7 mouse cellular contexts compared by ENCODE assay signal in genomic region chr6:84585686-84586300, GRCm38 (mm10). TPM values are rescaled to one million over a fixed set of nuclear protein-coding genes. Genes with fewer than 3 reads are reported as not detected.
A peak's percentile ranks its signal among the peaks of the same experiment; 100 is the strongest.
DNase-seq lines count a peak whose midpoint lies in the region; ATAC-seq and TF ChIP-seq lines count a peak whose summit lies in the region.

No protein-coding gene starts in this region.

- no peak for TF ChIP-seq EP300 in liver, postnatal 0 days (IDR thresholded peaks at IDR 0.05; ENCODE audit: low read depth)

- H3K4me2 ChIP-seq in embryonic facial prominence, embryonic 11.5 days (ENCODE audit: low read depth, low read length), result peak overlapping the region; percentile 91
- peak overlapping the region; percentile 53 for H3K4me2 ChIP-seq in liver, postnatal 0 days (ENCODE audit: low read depth, low read length)

- peak overlapping the region; percentile 65 for H3K4me3 ChIP-seq in E14TG2a.4 (replicated peaks; ENCODE audit: low read length)
- H3K4me3 ChIP-seq in embryonic facial prominence, embryonic 11.5 days (ENCODE audit: low read depth, low read length), result peak overlapping the region; percentile 59
- H3K4me3 ChIP-seq in hindbrain, embryonic 10.5 days, result peak overlapping the region; percentile 70
- peak overlapping the region; percentile 22 for H3K4me3 ChIP-seq in liver, postnatal 0 days (ENCODE audit: low read depth, low read length)

- H3K27ac ChIP-seq in embryonic facial prominence, embryonic 11.5 days (replicated peaks; ENCODE audit: low read depth, low read length), result peak overlapping the region; percentile 62
- peak overlapping the region; percentile 90 for H3K27ac ChIP-seq in hindbrain, embryonic 10.5 days
- H3K27ac ChIP-seq in liver, postnatal 0 days (ENCODE audit: low read depth), result no peak overlapping the region

- peaks cover 64% of the 10 kb centered on the region for H3K4me1 ChIP-seq in E14TG2a.4 (replicated peaks; ENCODE audit: low read depth, low read length)
- H3K4me1 ChIP-seq in embryonic facial prominence, embryonic 11.5 days (ENCODE audit: control insufficient read depth, insufficient read depth, low read length), result peaks cover 14% of the 10 kb centered on the region
- H3K4me1 ChIP-seq in hindbrain, embryonic 10.5 days (replicated peaks), result peaks cover 98% of the 10 kb centered on the region
- peaks cover 41% of the 10 kb centered on the region for H3K4me1 ChIP-seq in liver, postnatal 0 days (ENCODE audit: insufficient read depth)

- H3K36me3 ChIP-seq in E14TG2a.4 (ENCODE audit: insufficient read depth, low read length), result no peaks in the 10 kb centered on the region
- H3K36me3 ChIP-seq in embryonic facial prominence, embryonic 11.5 days (replicated peaks; ENCODE audit: control insufficient read depth, insufficient read depth, low read depth, low read length), result no peaks in the 10 kb centered on the region
- H3K36me3 ChIP-seq in hindbrain, embryonic 10.5 days, result peaks cover 35% of the 10 kb centered on the region
- no peaks in the 10 kb centered on the region for H3K36me3 ChIP-seq in liver, postnatal 0 days (replicated peaks; ENCODE audit: insufficient read depth, low read length)

- under 1% methylated on average over 37 of the region's 37 CpGs for WGBS in embryonic facial prominence, embryonic 11.5 days
- under 1% methylated on average over 37 of the region's 37 CpGs for WGBS in hindbrain, embryonic 10.5 days
- 2% methylated on average over 37 of the region's 37 CpGs for WGBS in liver, postnatal 0 days (ENCODE audit: insufficient replicate concordance)

- peak overlapping the region; percentile 73 for H3K9ac ChIP-seq in embryonic facial prominence, embryonic 11.5 days (replicated peaks; ENCODE audit: low read length)
- H3K9ac ChIP-seq in liver, postnatal 0 days (replicated peaks), result no peak overlapping the region

- H3K27me3 ChIP-seq in E14TG2a.4 (ENCODE audit: insufficient read depth, low read length), result peaks cover 97% of the 10 kb centered on the region
- H3K27me3 ChIP-seq in embryonic facial prominence, embryonic 11.5 days (ENCODE audit: control insufficient read depth, insufficient read depth, low read length), result peaks cover 48% of the 10 kb centered on the region
- H3K27me3 ChIP-seq in hindbrain, embryonic 10.5 days (ENCODE audit: insufficient read depth, poor library complexity, severe bottlenecking), result peaks cover 99% of the 10 kb centered on the region
- peaks cover 93% of the 10 kb centered on the region for H3K27me3 ChIP-seq in liver, postnatal 0 days (ENCODE audit: insufficient read depth, low read length)

- ATAC-seq in embryonic facial prominence, embryonic 11.5 days (replicated peaks; ENCODE audit: insufficient number of reproducible peaks, low FRiP score, low TSS enrichment, low read depth), result no peak
- ATAC-seq in liver, postnatal 0 days, result no peak
- no peak for ATAC-seq in activated CD4-positive, CD25-positive, alpha-beta regulatory T cell, adult 4 months
- ATAC-seq in frontal cortex, adult (ENCODE audit: low TSS enrichment), result no peak

- no peak for TF ChIP-seq CTCF in E14TG2a.4 (conservative IDR thresholded peaks at IDR 0.05; ENCODE audit: low read length)
- TF ChIP-seq CTCF in liver, postnatal 0 days (IDR thresholded peaks at IDR 0.05; ENCODE audit: low read depth), result no peak

- peak; percentile 54 for DNase-seq in embryonic facial prominence, embryonic 11.5 days (ENCODE audit: low spot score)
- peak; percentile 46 for DNase-seq in hindbrain, embryonic 10.5 days (ENCODE audit: low spot score)
- DNase-seq in liver, postnatal 0 days, result peak; percentile 15
- no peak for DNase-seq in cerebellum, adult 18-20 months

- H3K9me3 ChIP-seq in E14TG2a.4 (ENCODE audit: low read length), result no peaks in the 10 kb centered on the region
- H3K9me3 ChIP-seq in embryonic facial prominence, embryonic 11.5 days (replicated peaks; ENCODE audit: control insufficient read depth, low read length), result no peaks in the 10 kb centered on the region
- H3K9me3 ChIP-seq in hindbrain, embryonic 10.5 days, result no peaks in the 10 kb centered on the region
- no peaks in the 10 kb centered on the region for H3K9me3 ChIP-seq in liver, postnatal 0 days (ENCODE audit: low read length)

RNA-seq across cellular contexts. Expression of gene Cyp26b1, which starts 7.9 kb away (rescaled TPM):
- 8.6 and 9.0 TPM in 2 replicates for polyA plus RNA-seq in embryonic facial prominence, embryonic 11.5 days (2014; fragmentation: Nextera tagmentation; extraction: Ambion mirVana)
- polyA plus RNA-seq in hindbrain, embryonic 10.5 days (2016; fragmentation: Nextera tagmentation; extraction: Ambion mirVana), result 21.1 and 26.2 TPM in 2 replicates
- polyA plus RNA-seq in liver, postnatal 0 days (2015; fragmentation: Nextera tagmentation; extraction: Ambion mirVana), result 0.13 and 0.14 TPM in 2 replicates
- polyA plus RNA-seq in activated CD4-positive, CD25-positive, alpha-beta regulatory T cell, adult 4 months (2017; shearing (Covaris generic)), result under 1 TPM in 1 of 2 experiments, not detected in 1; 0.52 TPM

Comparison
In these comparisons a context has a peak if more than half of its experiments do, and no peak if none do; other contexts are left out.
1. DNase-seq: peak in embryonic facial prominence, embryonic 11.5 days (single experiment), hindbrain, embryonic 10.5 days (single experiment) and liver, postnatal 0 days (single experiment); none in cerebellum, adult 18-20 months (0 of 2).
2. Peak in every context shown above with its lines, with median percentiles within 50 percentile points of each other: H3K4me3 ChIP-seq.